ENCODE assay signal across 8 mouse cellular contexts in the genomic region with DNA sequence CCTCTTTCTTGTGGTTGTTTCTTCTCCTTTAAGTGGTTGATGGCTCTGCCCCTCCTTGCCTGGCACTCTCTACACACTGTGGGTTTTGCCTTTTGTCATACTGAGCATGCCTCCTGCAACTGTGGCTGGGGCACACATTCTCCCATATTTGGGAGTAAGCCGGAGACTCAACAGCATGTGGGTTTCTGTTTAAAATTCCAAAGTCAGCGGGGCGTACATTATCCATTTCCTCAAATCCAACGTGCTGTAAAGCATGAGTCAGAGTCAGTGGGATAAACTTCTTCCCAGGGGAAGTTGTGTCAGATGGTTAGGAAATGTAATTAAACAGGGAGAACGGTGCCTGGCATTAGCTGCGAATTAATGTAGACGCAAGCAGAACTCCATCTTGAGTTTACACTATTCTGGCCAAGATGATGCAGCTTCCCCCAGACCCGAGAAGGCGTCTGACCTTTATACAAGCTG. TPM values are rescaled to one million over a fixed set of nuclear protein-coding genes. Genes with fewer than 3 reads are reported as not detected.
DNase-seq lines count a peak whose midpoint lies in the region; ATAC-seq and TF ChIP-seq lines count a peak whose summit lies in the region.

No protein-coding gene starts in this region.

- no peak overlapping the region for H3K27ac ChIP-seq in forebrain, embryonic 13.5 days
- H3K27ac ChIP-seq in hindbrain, embryonic 12.5 days = 0 out of 2 replicates have a peak overlapping the region, but pooled peaks have one; percentile 1
- H3K27ac ChIP-seq in limb, embryonic 10.5 days = peak overlapping the region; percentile 51; the same call in 1 of the 2 replicates

- H3K9ac ChIP-seq in forebrain, embryonic 13.5 days = no peak overlapping the region
- H3K9ac ChIP-seq in hindbrain, embryonic 12.5 days = no peak overlapping the region

- H3K36me3 ChIP-seq in forebrain, embryonic 13.5 days (ENCODE audit: poor library complexity, severe bottlenecking) = no peaks in the 10 kb centered on the region
- no peaks in the 10 kb centered on the region for H3K36me3 ChIP-seq in hindbrain, embryonic 12.5 days
- H3K36me3 ChIP-seq in limb, embryonic 10.5 days = no peaks in the 10 kb centered on the region

- H3K4me2 ChIP-seq in forebrain, embryonic 13.5 days = no peak overlapping the region
- H3K4me2 ChIP-seq in hindbrain, embryonic 12.5 days (replicated peaks) = no peak overlapping the region

- no peak for TF ChIP-seq POLR2A in lung, adult 2 months (IDR thresholded peaks at IDR 0.05; ENCODE audit: borderline replicate concordance, extremely low read depth, low read depth, low read length)

- DNase-seq in lung, adult 18-20 months = peak; percentile 39 to 60
- no peak for DNase-seq in lung, adult 2 months
- no peak for DNase-seq in limb, embryonic 10.5 days (ENCODE audit: low spot score)
- no peak for DNase-seq in spleen, postnatal 14 days (ENCODE audit: low spot score in 2 of 2)
- no peak for DNase-seq in adrenal gland, adult 2 months

- no peak for TF ChIP-seq CTCF in lung, adult 2 months (IDR thresholded peaks at IDR 0.05; ENCODE audit: insufficient read depth, low read length)

- H3K27me3 ChIP-seq in forebrain, embryonic 13.5 days = no peaks in the 10 kb centered on the region
- H3K27me3 ChIP-seq in hindbrain, embryonic 12.5 days = no peaks in the 10 kb centered on the region
- no peaks in the 10 kb centered on the region for H3K27me3 ChIP-seq in limb, embryonic 10.5 days (ENCODE audit: low read depth, poor library complexity, severe bottlenecking)

- H3K4me1 ChIP-seq in lung, adult 2 months (ENCODE audit: control insufficient read depth, insufficient read depth, low read length) = peaks cover 2% of the 10 kb centered on the region; the same call in 1 of the 2 replicates
- H3K4me1 ChIP-seq in forebrain, embryonic 13.5 days = no peaks in the 10 kb centered on the region; the same call in 1 of the 2 replicates
- H3K4me1 ChIP-seq in hindbrain, embryonic 12.5 days = peaks cover 6% of the 10 kb centered on the region
- H3K4me1 ChIP-seq in limb, embryonic 10.5 days = peaks cover 15% of the 10 kb centered on the region

- no peak overlapping the region for H3K4me3 ChIP-seq in lung, adult 2 months (replicated peaks; ENCODE audit: extremely low read depth, low read depth, low read length)
- H3K4me3 ChIP-seq in forebrain, embryonic 13.5 days = no peak overlapping the region
- no peak overlapping the region for H3K4me3 ChIP-seq in hindbrain, embryonic 12.5 days
- H3K4me3 ChIP-seq in limb, embryonic 10.5 days = no peak overlapping the region

- WGBS in lung, adult 2 months = 18% methylated on average over 9 of the region's 9 CpGs
- WGBS in forebrain, embryonic 13.5 days = 50% methylated on average over 9 of the region's 9 CpGs
- 37% methylated on average over 9 of the region's 9 CpGs for WGBS in hindbrain, embryonic 12.5 days
- 70% methylated on average over 9 of the region's 9 CpGs for WGBS in limb, embryonic 10.5 days

- ATAC-seq in forebrain, embryonic 13.5 days = peak; percentile 13; the same call in 1 of the 2 replicates
- peak; percentile 46; the same call in 1 of the 2 replicates for ATAC-seq in hindbrain, embryonic 12.5 days (ENCODE audit: low FRiP score)
- ATAC-seq in monocyte, adult 5-6 weeks (replicated peaks; ENCODE audit: insufficient number of reproducible peaks, low FRiP score, low TSS enrichment, poor library complexity, severe bottlenecking) = peak; percentile 27; the same call in 1 of the 2 replicates

- H3K9me3 ChIP-seq in forebrain, embryonic 13.5 days (replicated peaks) = no peaks in the 10 kb centered on the region
- no peaks in the 10 kb centered on the region for H3K9me3 ChIP-seq in hindbrain, embryonic 12.5 days (replicated peaks)
- H3K9me3 ChIP-seq in limb, embryonic 10.5 days (replicated peaks) = no peaks in the 10 kb centered on the region

RNA-seq across cellular contexts. Expression of a gene that starts 37.2 kb away (rescaled TPM):
- 96.8 and 144 TPM in 2 replicates for polyA plus RNA-seq in lung, adult 2 months (2012; rRNA removed)
- polyA plus RNA-seq in forebrain, embryonic 13.5 days (2015; fragmentation: Nextera tagmentation; extraction: Ambion mirVana) = 8.8 and 8.9 TPM in 2 replicates
- 39.1 and 46.4 TPM in 2 replicates for polyA plus RNA-seq in hindbrain, embryonic 12.5 days (2016; fragmentation: Nextera tagmentation; extraction: Ambion mirVana)
- polyA plus RNA-seq in limb, embryonic 10.5 days (2016; fragmentation: Nextera tagmentation; extraction: Ambion mirVana) = 38.2 and 42.4 TPM in 2 replicates
- total RNA-seq in monocyte, adult 5-6 weeks (2017) = 51.9 to 56.2 TPM (median 52.1 TPM) in 3 replicates
- total RNA-seq in adrenal gland, adult 2 months (2021) = 100 to 1,000 TPM in 1 of 2 experiments, 10 to 100 TPM in 1; 69.9 to 122 TPM
- 31.1 and 36.4 TPM in 2 replicates for polyA plus RNA-seq in adrenal gland, adult 2 months (2012; rRNA removed)

RNA-seq across cellular contexts. Expression of a gene that starts 55.5 kb away (rescaled TPM):
- 2.2 and 6.1 TPM in 2 replicates for polyA plus RNA-seq in lung, adult 2 months (2012; rRNA removed)
- 0.27 and 0.35 TPM in 2 replicates for polyA plus RNA-seq in forebrain, embryonic 13.5 days (2015; fragmentation: Nextera tagmentation; extraction: Ambion mirVana)
- 0.46 and 0.76 TPM in 2 replicates for polyA plus RNA-seq in hindbrain, embryonic 12.5 days (2016; fragmentation: Nextera tagmentation; extraction: Ambion mirVana)
- 0.54 and 0.55 TPM in 2 replicates for polyA plus RNA-seq in limb, embryonic 10.5 days (2016; fragmentation: Nextera tagmentation; extraction: Ambion mirVana)
- 0.39 to 1.1 TPM in 2 of 3 replicates, not detected in the other for total RNA-seq in monocyte, adult 5-6 weeks (2017)
- 10 to 100 TPM; 31.2 to 64.4 TPM for total RNA-seq in adrenal gland, adult 2 months (2021)
- polyA plus RNA-seq in adrenal gland, adult 2 months (2012; rRNA removed) = 1.8 and 1.9 TPM in 2 replicates

Comparison
In these comparisons a context has a peak if more than half of its experiments do, and no peak if none do; other contexts are left out.
1. DNase-seq: peak in lung, adult 18-20 months (2 of 2); none in lung, adult 2 months (single experiment), limb, embryonic 10.5 days (single experiment), spleen, postnatal 14 days (0 of 2) and adrenal gland, adult 2 months (single experiment).
2. Peak in every context shown above with its lines, with median percentiles within 50 percentile points of each other: ATAC-seq.